Mouse (Mus musculus) layer of hippocampus, postnatal 14 days (tissue): ENCODE data around the gene Tmtc2. TPM values are rescaled to one million over a fixed set of nuclear protein-coding genes. Genes with fewer than 3 reads are reported as not detected.
A peak's percentile ranks its signal among the peaks of the same experiment; 100 is the strongest.

Experiments used
- DNase-seq, 2 experiments: peaks; one replicate each; pipeline ENCODE4 v3.0.0; 2021 to 2022; ENCODE audit warnings: low spot score in 2 of 2, mixed read lengths in 1 of 2
- total RNA-seq, 2 experiments: library from RNA; stranded (reverse); gene quantifications; 2 replicates each; pipeline ENCODE4 v1.2.3; 2021

Gene Tmtc2
- total RNA-seq, 2 experiments from 2014 or later: 12.1 to 12.4 TPM

DNA sequence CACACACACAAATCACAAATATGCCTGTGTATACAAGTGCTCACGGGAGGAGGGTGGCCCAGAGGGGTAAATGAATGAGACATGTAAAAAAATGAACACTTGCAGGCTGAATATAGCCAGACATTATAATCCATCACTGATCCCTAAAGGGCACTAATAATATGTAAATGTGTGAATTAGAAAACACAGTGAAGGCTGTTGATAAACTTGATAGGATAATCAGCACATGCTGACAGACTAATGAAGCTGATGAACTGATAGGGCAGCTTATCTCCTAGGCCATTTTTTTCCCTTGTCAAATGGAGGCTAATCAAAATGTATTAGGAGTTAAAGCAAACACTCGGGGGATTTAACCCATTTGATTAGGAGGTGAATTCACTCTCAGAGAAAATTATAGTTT, 255.4 kb downstream of the Tmtc2 start:
- DNase-seq: no peak

GRCm38 (mm10) chr10:105312986-105313385, 261.3 kb downstream of the Tmtc2 start:
- DNase-seq: no peak

GRCm38 (mm10) chr10:105297560-105297959, 276.7 kb downstream of the Tmtc2 start:
- no peak for DNase-seq

GRCm38 (mm10) chr10:105292961-105293360, 281.3 kb downstream of the Tmtc2 start:
- DNase-seq: no peak

GRCm38 (mm10) chr10:105288472-105288871, 285.8 kb downstream of the Tmtc2 start:
- DNase-seq: no peak

GRCm38 (mm10) chr10:105287575-105287974, 286.7 kb downstream of the Tmtc2 start:
- DNase-seq: no peak

- no peak for DNase-seq
Measured at GRCm38 (mm10) chr10:105287064-105287463, 287.2 kb downstream of the Tmtc2 start.

DNA sequence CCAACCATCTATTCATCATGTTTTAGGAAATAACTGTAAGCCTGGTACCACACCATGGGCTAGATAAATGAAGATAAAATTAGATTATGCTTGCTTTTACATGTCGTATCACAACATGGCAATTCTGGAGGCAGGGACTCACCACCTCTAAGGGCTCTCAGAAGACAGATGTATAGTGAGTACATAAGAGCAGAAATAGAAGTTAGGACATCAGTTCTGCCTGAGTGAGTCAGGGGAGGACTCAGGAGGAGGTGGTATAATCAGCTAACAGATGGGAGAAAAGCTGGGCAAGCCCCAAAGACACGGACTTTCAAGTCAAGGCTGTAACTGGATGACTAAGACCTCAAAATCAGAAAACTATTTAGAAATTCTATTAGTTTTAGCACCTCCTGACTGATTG, 288.0 kb downstream of the Tmtc2 start:
- DNase-seq: no peak

DNA sequence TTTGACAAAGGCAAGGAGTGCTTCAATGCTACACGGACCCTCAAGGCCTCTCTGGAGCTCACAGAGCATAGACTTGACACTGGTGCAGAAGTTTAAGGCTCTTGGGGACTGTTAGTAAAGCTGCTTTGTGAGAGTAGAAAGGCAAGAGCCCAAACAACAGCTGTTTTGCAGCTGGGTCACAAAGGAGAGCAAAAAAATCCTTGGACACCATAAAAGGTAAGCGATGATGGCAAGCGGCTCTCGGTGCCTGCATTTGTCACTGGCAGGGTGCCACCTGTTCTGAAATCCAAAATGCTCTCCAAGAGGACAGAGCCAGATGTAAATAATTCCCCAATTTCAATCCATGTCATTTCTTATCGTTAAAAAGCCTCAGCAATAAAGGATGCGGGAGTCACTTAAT, 290.1 kb downstream of the Tmtc2 start:
- no peak for DNase-seq

GRCm38 (mm10) chr10:105280933-105281332, 293.3 kb downstream of the Tmtc2 start:
- DNase-seq: no peak

- peak in 1 of 2 experiments; percentile 24 for DNase-seq
Measured at GRCm38 (mm10) chr10:105260053-105260452, 314.2 kb downstream of the Tmtc2 start.

GRCm38 (mm10) chr10:105238291-105238690, 336.0 kb downstream of the Tmtc2 start:
- DNase-seq: peak in 1 of 2 experiments; percentile 8

- no peak for DNase-seq
Measured at GRCm38 (mm10) chr10:105232864-105233263, 341.4 kb downstream of the Tmtc2 start.

- DNase-seq: no peak
Measured at GRCm38 (mm10) chr10:105230416-105230815, 343.8 kb downstream of the Tmtc2 start.

DNA sequence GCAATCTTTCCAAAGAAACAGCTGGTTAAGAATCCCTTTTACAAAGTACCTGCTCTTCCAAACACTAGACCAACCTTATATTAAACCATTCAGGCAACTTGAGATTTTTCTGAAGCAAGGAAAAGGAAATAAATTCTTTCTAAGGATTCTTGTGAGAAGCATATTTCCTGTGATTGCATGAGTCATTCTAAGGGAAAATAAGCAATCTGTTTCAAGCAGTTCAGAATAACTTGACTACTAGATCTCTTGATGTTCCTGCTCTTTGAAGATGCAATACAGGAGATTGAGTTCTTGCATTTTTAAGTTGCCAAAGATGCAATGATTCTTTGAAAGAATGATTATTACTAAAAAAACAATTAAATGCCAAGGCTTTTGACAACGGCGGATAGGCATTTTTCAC, 345.6 kb downstream of the Tmtc2 start:
- DNase-seq: no peak

DNA sequence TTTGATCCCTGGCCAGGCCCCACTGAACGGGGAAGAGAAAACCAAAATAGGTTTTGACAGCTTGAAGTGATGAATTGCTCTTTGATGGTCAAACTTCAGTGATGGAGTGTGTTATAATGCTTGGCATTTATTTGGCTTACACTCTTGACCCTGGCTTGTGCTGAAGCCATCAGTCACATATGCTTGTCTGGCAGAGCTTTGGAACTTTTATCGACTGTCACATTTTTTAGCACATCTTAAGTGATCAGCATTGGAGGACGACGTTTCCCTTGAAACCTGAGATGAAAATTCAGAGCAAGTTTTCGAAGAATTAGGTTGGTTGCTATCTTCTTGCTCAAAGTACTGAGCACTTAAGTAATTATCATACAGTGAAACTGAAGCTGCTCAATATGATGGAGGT, 346.6 kb downstream of the Tmtc2 start:
- no peak for DNase-seq

GRCm38 (mm10) chr10:105225714-105226113, 348.5 kb downstream of the Tmtc2 start:
- DNase-seq: no peak

DNA sequence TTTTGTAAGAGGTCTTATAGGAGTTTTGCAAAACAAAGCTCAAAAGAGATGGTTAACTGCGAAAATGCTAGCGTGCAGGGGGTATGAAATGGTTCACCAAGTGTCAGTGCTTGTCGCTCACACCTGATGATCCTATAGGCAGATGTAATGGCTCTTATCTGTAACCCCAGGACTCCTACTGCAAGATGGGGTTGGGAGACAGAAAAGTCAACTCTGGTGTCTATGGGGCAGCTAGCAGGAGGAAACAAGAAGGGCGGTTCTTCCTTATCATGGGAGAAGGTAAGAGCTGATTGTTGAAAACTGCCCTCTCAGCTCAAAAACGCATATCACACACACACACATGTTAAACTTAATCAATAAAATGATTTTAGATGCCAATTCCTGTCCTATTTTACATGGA, 351.3 kb downstream of the Tmtc2 start:
- no peak for DNase-seq

- DNase-seq: no peak
Measured at GRCm38 (mm10) chr10:105201491-105201890, 372.8 kb downstream of the Tmtc2 start.

DNA sequence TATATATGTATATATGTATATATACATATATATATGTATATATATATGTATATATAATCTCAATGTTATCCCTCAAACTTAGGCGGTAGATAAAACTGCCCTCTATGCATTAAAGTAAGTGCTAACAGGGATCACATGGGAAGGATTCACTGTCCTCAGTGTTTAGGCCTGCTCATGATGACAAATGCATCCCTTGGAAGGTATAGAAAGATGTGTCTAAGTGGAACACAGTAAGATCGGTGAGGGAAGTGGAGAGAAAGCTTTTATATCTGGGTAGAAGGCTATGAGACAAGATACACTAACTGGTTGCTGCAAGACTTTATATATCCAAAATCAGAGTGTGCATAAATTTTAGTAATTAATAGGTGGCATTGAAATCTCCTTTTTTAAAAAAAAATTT, 373.6 kb downstream of the Tmtc2 start:
- no peak for DNase-seq

GRCm38 (mm10) chr10:105200092-105200491, 374.2 kb downstream of the Tmtc2 start:
- no peak for DNase-seq

DNA sequence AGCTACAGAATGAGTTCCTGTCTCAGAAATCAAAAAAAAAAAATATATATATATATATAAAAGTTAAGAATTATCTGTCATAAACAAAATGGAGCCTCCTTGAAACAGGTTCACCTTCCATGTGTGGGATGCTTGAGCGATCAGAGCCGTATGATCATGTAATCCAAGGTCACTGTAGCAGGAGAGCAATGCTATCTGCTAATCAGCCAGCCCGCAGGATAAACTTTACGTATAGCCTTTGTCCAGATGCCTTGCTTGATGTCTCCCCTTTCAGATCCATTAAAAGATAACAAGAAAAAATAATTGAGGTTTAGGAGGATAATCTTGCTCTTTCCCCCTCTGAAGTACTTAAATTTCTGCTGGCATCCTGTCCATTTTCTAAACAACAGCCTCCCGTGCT, 374.7 kb downstream of the Tmtc2 start:
- no peak for DNase-seq

DNA sequence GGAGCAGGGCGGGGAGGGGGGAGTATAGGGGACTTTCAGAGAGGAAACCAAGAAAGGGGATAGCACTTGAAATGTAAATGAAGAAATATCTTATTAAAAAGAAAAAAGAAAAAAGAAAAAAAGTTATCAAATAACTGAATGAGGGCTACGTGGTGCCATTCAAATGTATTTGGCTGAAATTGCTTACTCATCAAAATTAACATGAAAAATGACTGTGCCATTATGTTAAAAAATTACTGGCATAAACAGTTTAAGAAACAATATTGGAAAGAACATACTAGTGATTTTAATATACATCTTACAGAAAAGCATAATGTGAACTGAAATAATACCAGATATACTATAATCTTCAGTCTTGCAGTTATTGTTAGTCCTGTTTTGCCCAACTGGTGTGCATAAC, 378.9 kb downstream of the Tmtc2 start:
- DNase-seq: no peak
